Mouse (Mus musculus): ENCODE measurements around the gene Rpn2. TPM values are rescaled to one million over a fixed set of nuclear protein-coding genes. Genes with fewer than 3 reads are reported as not detected.

The Rpn2 gene
- polyA plus RNA-seq, 1 experiment from 2014 or later, result 341 TPM

GRCm38 (mm10) chr2:157341554-157342270 is 62.9 kb downstream of the Rpn2 start:
- peak; percentile 47; the same call in 1 of the 2 replicates for ATAC-seq (ENCODE audit: low FRiP score, low TSS enrichment)
- WGBS, result 43% methylated on average over 11 of the region's 11 CpGs
- Histone ChIP-seq H3K9ac (replicated peaks; ENCODE audit: low read length) (no peak overlapping the region), H3K4me2 (replicated peaks; ENCODE audit: low read depth, low read length) (no peak overlapping the region), H3K27ac (ENCODE audit: low read length) (no peak overlapping the region), H3K36me3 (ENCODE audit: insufficient read depth, low read length) (no peaks in the 10 kb centered on the region), H3K4me1 (ENCODE audit: insufficient read depth, low read length) (no peaks in the 10 kb centered on the region), H3K27me3 (ENCODE audit: insufficient read depth, low read length) (no peaks in the 10 kb centered on the region), H3K4me3 (ENCODE audit: low read length) (no peak overlapping the region), H3K9me3 (ENCODE audit: low read length) (no peaks in the 10 kb centered on the region)

GRCm38 (mm10) chr2:157342328-157342926 is 63.6 kb downstream of the Rpn2 start:
- Histone ChIP-seq H3K36me3 (ENCODE audit: insufficient read depth, low read length) (no peaks in the 10 kb centered on the region), H3K4me3 (ENCODE audit: low read length) (no peak overlapping the region), H3K27ac (ENCODE audit: low read length) (no peak overlapping the region), H3K4me1 (ENCODE audit: insufficient read depth, low read length) (no peaks in the 10 kb centered on the region), H3K27me3 (ENCODE audit: insufficient read depth, low read length) (no peaks in the 10 kb centered on the region), H3K4me2 (replicated peaks; ENCODE audit: low read depth, low read length) (no peak overlapping the region), H3K9ac (replicated peaks; ENCODE audit: low read length) (no peak overlapping the region), H3K9me3 (ENCODE audit: low read length) (no peaks in the 10 kb centered on the region)
- WGBS, result 54% methylated on average over 5 of the region's 5 CpGs
- ATAC-seq (ENCODE audit: low FRiP score, low TSS enrichment), result no peak

DNA sequence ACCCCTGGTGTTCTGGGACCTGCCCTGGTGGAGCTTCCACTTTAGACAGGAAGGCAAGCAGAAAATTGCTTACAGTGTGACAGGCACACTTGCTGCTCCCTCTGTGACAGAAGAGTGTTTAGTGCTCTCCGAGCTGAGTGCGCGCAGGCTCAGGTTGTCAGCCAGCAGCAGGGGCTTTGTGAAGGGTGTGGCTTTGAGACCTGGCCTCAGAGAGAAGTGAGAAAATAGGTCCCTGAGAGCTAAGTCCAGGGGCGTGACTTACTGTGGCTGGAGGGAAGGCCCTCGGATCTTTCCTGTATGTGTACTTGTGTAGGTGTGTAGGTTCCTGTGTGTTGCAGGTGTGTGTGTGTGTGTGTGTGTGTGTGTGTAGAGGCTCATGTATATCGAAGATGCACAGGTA is 64.5 kb downstream of the Rpn2 start:
- Histone ChIP-seq H3K27me3 (ENCODE audit: insufficient read depth, low read length) (no peaks in the 10 kb centered on the region), H3K9ac (replicated peaks; ENCODE audit: low read length) (no peak overlapping the region), H3K4me2 (replicated peaks; ENCODE audit: low read depth, low read length) (no peak overlapping the region), H3K27ac (ENCODE audit: low read length) (no peak overlapping the region), H3K4me3 (ENCODE audit: low read length) (no peak overlapping the region), H3K9me3 (ENCODE audit: low read length) (no peaks in the 10 kb centered on the region), H3K4me1 (ENCODE audit: insufficient read depth, low read length) (no peaks in the 10 kb centered on the region), H3K36me3 (ENCODE audit: insufficient read depth, low read length) (no peaks in the 10 kb centered on the region)
- ATAC-seq (ENCODE audit: low FRiP score, low TSS enrichment), result no peak
- 75% methylated on average over 6 of the region's 6 CpGs for WGBS

DNA sequence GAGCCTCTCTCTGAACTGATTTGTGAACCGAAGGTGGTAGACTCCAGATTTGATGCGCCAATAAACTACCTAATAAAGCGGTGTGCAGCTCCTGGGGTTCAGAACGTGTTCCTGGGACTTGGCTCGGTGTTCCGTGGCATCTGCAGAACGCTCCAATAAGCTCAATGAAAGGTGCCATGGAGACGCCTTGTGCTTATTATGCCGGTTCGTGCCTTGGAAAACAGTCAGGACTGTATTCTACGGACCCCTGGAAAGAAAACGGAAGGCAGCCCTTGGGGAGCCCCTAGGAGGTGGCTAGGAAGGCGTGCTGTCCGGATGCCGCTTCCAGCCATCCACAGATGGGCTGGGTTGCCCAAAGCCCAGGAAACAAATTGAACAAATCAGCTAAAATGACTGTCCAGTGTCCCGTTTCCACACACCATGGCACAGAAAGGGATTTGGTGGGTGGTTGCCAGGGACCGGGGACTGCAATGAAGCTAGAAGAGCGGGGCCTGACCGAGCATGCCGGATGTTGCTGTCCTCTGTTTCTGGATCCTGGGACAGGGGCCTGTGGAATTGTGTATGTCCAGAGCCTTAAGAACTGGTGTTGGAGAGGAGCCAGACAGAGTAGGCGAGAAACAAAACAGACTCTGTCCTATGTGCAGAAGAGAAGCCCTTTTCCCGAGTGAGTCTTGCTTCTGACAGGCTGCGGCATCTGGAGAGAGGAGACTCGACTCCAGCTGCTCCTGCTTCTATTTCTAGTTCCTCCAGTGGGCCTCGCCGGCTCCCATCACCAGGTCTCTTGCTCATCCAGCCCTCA is 68.7 kb downstream of the Rpn2 start, which contains the start of gene Ghrh:
TSS of gene Ghrh (minus strand) at position 146 of the 799 bp plus-strand sequence.
- Histone ChIP-seq H3K9ac (replicated peaks; ENCODE audit: low read length) (no peak within 1 kb of the TSS), H3K36me3 (ENCODE audit: insufficient read depth, low read length) (no peaks in the 10 kb centered on the region), H3K4me3 (ENCODE audit: low read length) (no peak within 1 kb of the TSS), H3K9me3 (ENCODE audit: low read length) (no peaks in the 10 kb centered on the region), H3K4me1 (ENCODE audit: insufficient read depth, low read length) (no peaks in the 10 kb centered on the region), H3K27me3 (ENCODE audit: insufficient read depth, low read length) (no peaks in the 10 kb centered on the region), H3K27ac (ENCODE audit: low read length) (peak within 1 kb of the TSS; percentile 39; the same call in 1 of the 2 replicates), H3K4me2 (replicated peaks; ENCODE audit: low read depth, low read length) (no peak within 1 kb of the TSS)
- peak; percentile 23; the same call in 1 of the 2 replicates for ATAC-seq (ENCODE audit: low FRiP score, low TSS enrichment)
- 75% methylated on average over 26 of the region's 26 CpGs for WGBS

- Histone ChIP-seq H3K9ac (replicated peaks; ENCODE audit: low read length) (no peak overlapping the region), H3K36me3 (ENCODE audit: insufficient read depth, low read length) (no peaks in the 10 kb centered on the region), H3K27me3 (ENCODE audit: insufficient read depth, low read length) (no peaks in the 10 kb centered on the region), H3K9me3 (ENCODE audit: low read length) (no peaks in the 10 kb centered on the region), H3K4me1 (ENCODE audit: insufficient read depth, low read length) (no peaks in the 10 kb centered on the region), H3K4me3 (ENCODE audit: low read length) (no peak overlapping the region), H3K4me2 (replicated peaks; ENCODE audit: low read depth, low read length) (no peak overlapping the region), H3K27ac (ENCODE audit: low read length) (no peak overlapping the region)
- WGBS, result 63% methylated on average over 12 of the region's 12 CpGs
- no peak for ATAC-seq (ENCODE audit: low FRiP score, low TSS enrichment)
Observed at GRCm38 (mm10) chr2:157349121-157349778, 70.4 kb downstream of the Rpn2 start.

- no peaks in the 10 kb centered on the region for H3K36me3 ChIP-seq (ENCODE audit: insufficient read depth, low read length)
- H3K9ac ChIP-seq (replicated peaks; ENCODE audit: low read length), result no peak overlapping the region
- no peaks in the 10 kb centered on the region for H3K27me3 ChIP-seq (ENCODE audit: insufficient read depth, low read length)
- H3K9me3 ChIP-seq (ENCODE audit: low read length), result no peaks in the 10 kb centered on the region
- 84% methylated on average over 4 of the region's 4 CpGs for WGBS
- no peak overlapping the region for H3K27ac ChIP-seq (ENCODE audit: low read length)
- H3K4me1 ChIP-seq (ENCODE audit: insufficient read depth, low read length), result no peaks in the 10 kb centered on the region
- no peak for ATAC-seq (ENCODE audit: low FRiP score, low TSS enrichment)
- H3K4me2 ChIP-seq (replicated peaks; ENCODE audit: low read depth, low read length), result no peak overlapping the region
- no peak overlapping the region for H3K4me3 ChIP-seq (ENCODE audit: low read length)
Observed at GRCm38 (mm10) chr2:157353183-157353582, 74.4 kb downstream of the Rpn2 start.

GRCm38 (mm10) chr2:157354106-157354505 is 75.3 kb downstream of the Rpn2 start:
- H3K4me3 ChIP-seq (ENCODE audit: low read length), result no peak overlapping the region
- 55% methylated on average over 3 of the region's 3 CpGs for WGBS
- no peak overlapping the region for H3K27ac ChIP-seq (ENCODE audit: low read length)
- no peak overlapping the region for H3K4me2 ChIP-seq (replicated peaks; ENCODE audit: low read depth, low read length)
- H3K36me3 ChIP-seq (ENCODE audit: insufficient read depth, low read length), result no peaks in the 10 kb centered on the region
- H3K27me3 ChIP-seq (ENCODE audit: insufficient read depth, low read length), result no peaks in the 10 kb centered on the region
- no peaks in the 10 kb centered on the region for H3K4me1 ChIP-seq (ENCODE audit: insufficient read depth, low read length)
- no peak overlapping the region for H3K9ac ChIP-seq (replicated peaks; ENCODE audit: low read length)
- ATAC-seq (ENCODE audit: low FRiP score, low TSS enrichment), result no peak
- H3K9me3 ChIP-seq (ENCODE audit: low read length), result no peaks in the 10 kb centered on the region

DNA sequence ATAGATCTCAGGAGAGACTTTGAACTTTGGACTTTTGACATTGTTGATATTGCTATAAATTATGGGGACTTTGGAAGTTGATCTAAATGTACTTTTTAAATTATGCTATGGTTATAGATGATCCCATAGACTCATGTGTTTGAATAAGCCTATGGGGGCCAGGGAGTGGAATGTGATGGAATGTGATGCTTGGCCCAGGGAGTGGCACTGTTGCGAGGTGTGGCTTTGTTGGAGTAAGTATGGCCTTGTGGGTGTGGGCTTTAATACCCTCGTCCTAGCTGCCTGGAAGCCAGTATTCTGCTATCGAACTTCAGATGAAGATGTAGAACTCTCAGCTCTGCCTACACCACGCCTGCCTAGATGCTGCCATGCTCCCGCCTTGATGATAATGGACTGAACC is 81.2 kb downstream of the Rpn2 start:
- 88% methylated on average over 5 of the region's 5 CpGs for WGBS
- ATAC-seq (ENCODE audit: low FRiP score, low TSS enrichment), result no peak

GRCm38 (mm10) chr2:157363031-157363430 is 84.2 kb downstream of the Rpn2 start:
- Histone ChIP-seq H3K4me2 (replicated peaks; ENCODE audit: low read depth, low read length) (no peak overlapping the region), H3K9me3 (ENCODE audit: low read length) (no peaks in the 10 kb centered on the region), H3K27ac (ENCODE audit: low read length) (no peak overlapping the region), H3K36me3 (ENCODE audit: insufficient read depth, low read length) (no peaks in the 10 kb centered on the region), H3K4me1 (ENCODE audit: insufficient read depth, low read length) (peaks cover 6% of the 10 kb centered on the region), H3K4me3 (ENCODE audit: low read length) (no peak overlapping the region), H3K27me3 (ENCODE audit: insufficient read depth, low read length) (no peaks in the 10 kb centered on the region), H3K9ac (replicated peaks; ENCODE audit: low read length) (no peak overlapping the region)
- WGBS, result 89% methylated on average over 3 of the region's 3 CpGs
- ATAC-seq (ENCODE audit: low FRiP score, low TSS enrichment), result no peak

More for the DNA sequence above, 81.2 kb downstream of the Rpn2 start:
- Histone ChIP-seq H3K36me3 (ENCODE audit: insufficient read depth, low read length) (no peaks in the 10 kb centered on the region), H3K9me3 (ENCODE audit: low read length) (no peaks in the 10 kb centered on the region), H3K4me2 (replicated peaks; ENCODE audit: low read depth, low read length) (no peak overlapping the region), H3K27me3 (ENCODE audit: insufficient read depth, low read length) (no peaks in the 10 kb centered on the region), H3K4me3 (ENCODE audit: low read length) (no peak overlapping the region), H3K4me1 (ENCODE audit: insufficient read depth, low read length) (no peaks in the 10 kb centered on the region), H3K27ac (ENCODE audit: low read length) (no peak overlapping the region), H3K9ac (replicated peaks; ENCODE audit: low read length) (no peak overlapping the region)

All from kidney, embryonic 16.5 days (tissue).